Mouse (Mus musculus) forebrain, embryonic 10.5 days (tissue): ENCODE measurements around the gene Pcsk7. TPM values are rescaled to one million over a fixed set of nuclear protein-coding genes. Genes with fewer than 3 reads are reported as not detected.

ENCODE experiments used
- DNase-seq: peaks from one replicate; pipeline ENCODE4 v3.0.0-alpha.2; 2017; ENCODE audit warnings: low spot score; ENCODE audit errors: extremely low spot score
- H3K27ac ChIP-seq: fragments of 300-500 bp; sonication (generic); 2 replicates; pipeline ENCODE4 v1.5.1; 2016; ENCODE audit warnings: mild to moderate bottlenecking
- H3K27me3 ChIP-seq: fragments of 300-500 bp; sonication (generic); 2 replicates; pipeline ENCODE4 v1.6.1; 2016; ENCODE audit warnings: mild to moderate bottlenecking; ENCODE audit not compliant: poor library complexity, severe bottlenecking
- H3K36me3 ChIP-seq: fragments of 300-500 bp; sonication (generic); replicated peaks from 2 replicates; pipeline ENCODE4 v1.6.1; 2016; ENCODE audit warnings: mild to moderate bottlenecking, moderate library complexity
- H3K4me1 ChIP-seq: fragments of 300-500 bp; sonication (generic); 2 replicates; pipeline ENCODE4 v1.6.1; 2016
- H3K4me3 ChIP-seq: fragments of 300-500 bp; sonication (generic); 2 replicates; pipeline ENCODE4 v1.5.1; 2016; ENCODE audit warnings: mild to moderate bottlenecking, moderate library complexity
- H3K9me3 ChIP-seq: fragments of 300-500 bp; sonication (generic); 2 replicates; pipeline ENCODE4 v1.6.1; 2016; ENCODE audit warnings: mild to moderate bottlenecking, moderate library complexity
- WGBS: fragments of 180-500 bp; shearing (Covaris S2); methylation state at CpG from one replicate; pipeline ENCODE4 v1.1.7; 2016; 5-methylcytosine and 5-hydroxymethylcytosine counted together
- polyA plus RNA-seq: library from polyadenylated mRNA; unstranded; fragments of >200 nt; fragmentation: Nextera tagmentation; extraction: Ambion mirVana; gene quantifications from 2 replicates; pipeline ENCODE4 v1.2.1, GENCODE M21; 2016

The Pcsk7 gene
- polyA plus RNA-seq, 1 experiment from 2014 or later = 17.8 TPM

DNA sequence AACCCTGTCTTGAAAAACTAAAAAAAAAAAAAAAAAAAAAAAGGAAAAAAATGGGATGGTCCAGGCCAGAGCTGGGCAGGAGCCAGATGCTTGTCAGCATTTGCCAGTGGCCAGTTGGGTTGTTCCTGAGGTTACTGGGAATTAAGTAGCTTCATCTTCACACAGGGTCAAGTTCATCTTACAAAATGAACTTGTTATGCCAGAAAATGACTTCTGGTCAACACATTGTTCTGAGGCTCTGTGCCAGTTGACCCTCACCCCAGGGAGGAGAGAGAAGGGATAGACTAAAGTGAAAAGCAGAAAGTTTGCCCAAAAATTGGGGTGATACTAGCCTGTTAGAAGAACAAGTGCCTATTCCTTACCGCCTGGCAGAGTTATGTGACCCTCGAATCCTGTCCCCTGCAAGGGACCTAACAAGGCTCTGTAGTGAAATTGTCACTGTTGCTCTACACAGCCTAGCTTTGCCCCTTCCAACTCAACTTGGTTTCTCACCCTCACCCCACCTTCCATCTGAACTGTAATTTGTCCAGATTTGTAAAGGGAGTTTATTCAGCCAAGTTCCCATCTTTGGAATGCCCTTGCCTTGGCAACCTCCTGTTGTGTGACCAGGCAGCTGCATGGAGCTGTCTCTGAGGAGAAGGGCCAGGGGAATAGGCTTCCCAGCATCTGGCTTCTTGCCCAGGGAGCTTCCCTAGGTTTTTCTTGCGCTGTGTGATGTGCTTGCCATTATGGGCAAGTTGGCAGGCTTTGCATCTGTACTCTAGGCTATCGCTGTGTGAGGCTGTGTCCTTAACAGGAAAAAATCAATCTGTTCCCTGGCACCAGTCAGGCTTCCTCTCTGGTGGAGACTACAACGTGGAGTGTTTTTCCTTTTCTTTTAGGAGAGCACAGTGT, 11.0 kb downstream of the Pcsk7 start:
- Histone ChIP-seq H3K4me1 (no peaks in the 10 kb centered on the region), H3K27ac (no peak overlapping the region), H3K9me3 (no peaks in the 10 kb centered on the region), H3K27me3 (no peaks in the 10 kb centered on the region), H3K4me3 (no peak overlapping the region), H3K36me3 (peaks cover 85% of the 10 kb centered on the region)
- 89% methylated on average over 5 of the region's 5 CpGs for WGBS
- no peak for DNase-seq

DNA sequence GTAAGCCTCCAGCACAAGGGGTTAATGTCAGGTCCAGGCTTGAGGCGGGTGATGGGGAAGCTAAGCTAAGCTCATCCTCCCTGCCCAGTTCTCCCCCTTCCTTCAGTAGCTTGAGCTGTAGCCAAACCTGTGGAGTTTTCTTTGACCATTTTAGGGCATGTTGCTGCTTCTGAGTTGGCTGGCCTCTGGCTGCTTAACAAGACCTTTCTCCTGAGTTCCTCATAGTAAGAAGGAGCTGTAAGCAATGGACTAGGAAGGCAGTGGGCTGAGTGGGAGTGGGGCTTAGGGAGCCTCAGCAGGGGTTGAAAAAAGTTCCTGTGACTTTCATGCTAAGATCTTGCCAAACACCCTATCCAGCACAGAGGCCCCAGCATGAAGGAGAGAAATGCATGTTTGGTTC, 13.6 kb downstream of the Pcsk7 start:
- H3K4me1 ChIP-seq = no peaks in the 10 kb centered on the region
- 59% methylated on average over 1 of the region's 1 CpGs for WGBS
- no peak overlapping the region for H3K4me3 ChIP-seq
- no peak overlapping the region for H3K27ac ChIP-seq
- no peak for DNase-seq
- no peaks in the 10 kb centered on the region for H3K9me3 ChIP-seq
- H3K27me3 ChIP-seq = no peaks in the 10 kb centered on the region
- H3K36me3 ChIP-seq = peaks cover 65% of the 10 kb centered on the region

DNA sequence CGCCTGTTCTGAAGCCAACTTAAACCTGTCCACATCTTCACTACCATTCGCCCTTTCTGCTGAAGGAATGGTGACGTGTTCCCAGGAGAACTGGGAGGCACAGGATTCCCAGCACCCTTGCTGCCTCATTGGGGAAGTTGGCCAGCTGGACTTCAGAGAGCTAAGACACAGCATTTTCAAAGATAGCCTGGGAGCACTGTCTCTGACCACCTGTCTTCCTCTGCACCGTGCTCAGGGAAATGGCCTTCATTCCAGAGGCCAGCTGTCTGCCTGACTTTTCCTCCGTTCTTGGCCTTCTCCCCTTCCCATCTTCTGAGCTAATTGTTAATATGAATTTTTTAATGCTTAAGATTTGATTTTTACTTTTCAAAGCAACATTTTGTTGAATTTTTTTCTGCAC, 23.0 kb downstream of the Pcsk7 start:
- DNase-seq = no peak
- H3K27me3 ChIP-seq = no peaks in the 10 kb centered on the region
- H3K9me3 ChIP-seq = no peaks in the 10 kb centered on the region
- H3K36me3 ChIP-seq = peaks cover 59% of the 10 kb centered on the region
- no peaks in the 10 kb centered on the region for H3K4me1 ChIP-seq
- H3K4me3 ChIP-seq = no peak overlapping the region
- WGBS = 88% methylated on average over 5 of the region's 5 CpGs
- no peak overlapping the region for H3K27ac ChIP-seq

DNA sequence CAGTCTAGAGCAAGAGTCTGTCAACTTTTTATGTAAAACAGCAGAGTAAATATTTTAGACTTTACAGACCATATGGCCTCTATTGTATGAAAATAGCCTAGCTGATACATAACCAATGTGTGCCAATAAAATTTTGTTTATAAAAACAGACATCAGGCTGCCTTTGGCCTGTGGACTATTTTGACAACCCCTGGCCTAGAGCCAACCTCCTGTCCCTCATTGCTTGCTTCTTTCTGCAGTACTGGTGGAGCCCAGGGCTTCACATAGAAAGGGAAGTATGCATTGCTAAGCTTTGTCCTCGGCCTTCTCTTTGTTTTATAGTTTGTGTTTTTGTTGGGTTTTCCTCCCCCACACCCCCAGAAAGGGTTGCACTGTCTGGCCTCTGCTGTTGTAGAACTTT, 25.7 kb downstream of the Pcsk7 start:
- WGBS = 70% methylated on average over 1 of the region's 1 CpGs
- no peak for DNase-seq
- no peak overlapping the region for H3K27ac ChIP-seq

DNA sequence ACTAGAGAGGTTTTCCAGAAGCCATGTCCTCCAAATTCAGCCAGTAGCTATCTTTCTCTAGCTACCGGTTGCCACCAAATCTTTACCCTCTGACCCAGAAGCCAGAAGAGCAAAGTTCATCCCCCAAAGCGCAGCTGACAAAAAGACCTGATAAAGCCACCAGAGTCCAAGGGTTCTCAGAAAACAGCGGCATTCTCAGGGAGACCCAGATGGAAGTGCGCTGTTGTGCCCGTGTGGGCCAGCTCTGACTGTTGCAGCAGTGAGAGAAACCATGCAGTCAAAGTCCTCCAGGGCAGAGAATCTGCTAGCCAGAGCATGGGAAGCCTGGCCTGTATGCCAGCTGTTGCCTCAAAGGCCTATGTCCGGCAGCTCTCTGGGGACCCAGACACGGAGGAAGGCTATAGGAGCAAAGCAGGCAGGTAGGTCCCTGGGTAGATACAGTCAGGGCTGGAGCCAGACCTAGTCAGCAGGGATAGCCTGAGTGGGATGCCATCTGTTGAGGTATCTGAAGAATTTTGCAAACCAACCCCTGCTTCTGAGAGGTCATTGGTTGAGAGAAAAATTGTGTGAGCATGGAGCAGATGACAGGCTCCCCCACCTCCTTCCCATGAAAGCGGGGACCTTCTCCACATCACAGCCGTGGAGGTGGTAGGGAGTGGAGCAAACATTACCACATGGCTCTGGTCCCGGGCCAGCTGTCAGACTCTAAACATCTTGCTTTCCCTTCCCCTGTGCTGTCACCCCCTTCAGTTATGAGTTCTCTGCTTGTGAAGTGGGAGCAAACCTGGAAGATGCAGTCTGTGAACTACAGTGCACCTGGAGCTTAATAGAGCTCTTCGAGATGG, 26.5 kb downstream of the Pcsk7 start:
- H3K4me3 ChIP-seq = no peak overlapping the region
- no peak overlapping the region for H3K27ac ChIP-seq
- H3K27me3 ChIP-seq = peaks cover 14% of the 10 kb centered on the region
- 85% methylated on average over 11 of the region's 11 CpGs for WGBS
- no peak for DNase-seq
- no peaks in the 10 kb centered on the region for H3K9me3 ChIP-seq
- peaks cover 13% of the 10 kb centered on the region for H3K4me1 ChIP-seq
- peaks cover 37% of the 10 kb centered on the region for H3K36me3 ChIP-seq

More for the DNA sequence above, 25.7 kb downstream of the Pcsk7 start:
- peaks cover 14% of the 10 kb centered on the region for H3K27me3 ChIP-seq
- H3K4me1 ChIP-seq = peaks cover 13% of the 10 kb centered on the region
- no peak overlapping the region for H3K4me3 ChIP-seq
- no peaks in the 10 kb centered on the region for H3K9me3 ChIP-seq
- H3K36me3 ChIP-seq = peaks cover 43% of the 10 kb centered on the region

DNA sequence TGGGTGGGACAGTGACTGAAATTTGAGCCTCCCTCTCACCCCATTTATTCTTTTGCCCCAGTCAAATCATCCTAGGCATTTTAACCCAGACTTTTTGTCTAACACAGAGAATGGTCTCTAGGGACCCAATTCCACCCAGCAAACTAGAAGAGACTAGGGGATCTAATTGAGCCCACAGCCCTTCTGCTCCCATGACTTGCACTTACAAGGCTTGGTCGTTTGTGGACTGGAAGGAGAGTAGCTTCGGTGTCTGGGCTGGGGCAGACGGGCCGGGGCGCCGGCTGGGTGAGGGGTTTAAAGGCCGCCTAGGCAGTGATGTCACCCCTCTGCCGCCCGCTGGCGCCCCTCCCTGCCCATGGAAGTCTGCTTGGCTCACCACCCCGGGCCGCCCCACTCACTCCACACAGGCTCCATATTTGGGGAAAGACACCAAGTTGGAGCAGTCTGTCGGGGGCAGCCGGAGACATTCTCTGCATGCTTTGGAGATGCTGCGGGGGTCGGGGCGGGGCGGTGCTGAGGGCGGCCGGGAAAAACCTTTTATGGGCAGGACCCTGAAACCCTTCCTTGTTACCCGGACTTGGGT, 29.4 kb downstream of the Pcsk7 start, which contains the start of gene Tagln:
TSS of gene Tagln (minus strand) at position 431 of the 583 bp plus-strand sequence.
- Histone ChIP-seq H3K27me3 (peaks cover 14% of the 10 kb centered on the region), H3K4me3 (peak within 1 kb of the TSS; percentile 36), H3K36me3 (peaks cover 35% of the 10 kb centered on the region), H3K27ac (peak within 1 kb of the TSS; percentile 67), H3K9me3 (no peaks in the 10 kb centered on the region), H3K4me1 (peaks cover 13% of the 10 kb centered on the region)
- 8% methylated on average over 21 of the region's 21 CpGs for WGBS
- DNase-seq = peak; percentile 23

DNA sequence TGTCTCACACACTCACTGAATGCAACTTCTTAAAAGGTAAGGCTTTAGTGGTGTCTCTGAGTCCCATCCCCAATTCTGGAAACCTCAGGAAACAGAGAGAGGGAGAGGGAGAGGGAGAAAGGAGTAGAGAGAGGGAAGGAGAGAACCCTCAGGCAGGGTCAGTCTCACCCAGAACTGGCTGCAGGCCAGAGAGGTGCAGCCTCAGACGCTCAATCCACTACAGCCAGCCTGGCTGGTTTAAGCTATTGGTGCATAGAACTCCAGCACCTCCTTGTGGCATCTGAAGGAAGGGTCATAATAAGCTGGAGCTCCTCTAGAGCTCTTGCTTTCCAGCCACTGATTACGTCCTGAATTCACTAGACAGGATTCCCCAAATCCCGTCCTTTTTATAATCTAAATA, 30.6 kb downstream of the Pcsk7 start:
- H3K36me3 ChIP-seq = peaks cover 37% of the 10 kb centered on the region
- WGBS = 26% methylated on average over 3 of the region's 3 CpGs
- H3K27ac ChIP-seq = no peak overlapping the region; the same call in 1 of the 2 replicates
- peaks cover 18% of the 10 kb centered on the region for H3K4me1 ChIP-seq
- H3K4me3 ChIP-seq = no peak overlapping the region
- peak; percentile 49 for DNase-seq
- no peaks in the 10 kb centered on the region for H3K9me3 ChIP-seq
- H3K27me3 ChIP-seq = peaks cover 14% of the 10 kb centered on the region

DNA sequence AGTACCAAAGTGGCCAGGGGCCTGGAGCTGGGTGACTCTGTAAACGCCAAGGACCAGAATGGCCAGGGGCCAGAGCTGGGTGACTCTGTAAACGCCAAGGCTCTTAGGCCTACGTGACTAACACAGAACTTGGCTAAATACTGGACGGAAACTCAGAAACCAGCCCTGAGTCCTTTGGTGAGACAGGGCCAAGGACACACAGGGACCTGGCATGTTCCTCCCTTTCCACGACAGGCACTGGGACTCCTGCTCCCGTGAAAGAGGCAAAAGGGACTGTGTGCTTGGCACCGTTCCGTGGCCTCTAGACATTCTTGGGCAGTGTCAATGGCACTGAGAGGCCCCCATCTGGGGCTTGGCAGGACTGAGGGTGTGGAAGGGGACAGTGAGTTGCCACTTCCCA, 31.8 kb downstream of the Pcsk7 start:
- H3K9me3 ChIP-seq = no peaks in the 10 kb centered on the region
- H3K27me3 ChIP-seq = peaks cover 14% of the 10 kb centered on the region
- H3K27ac ChIP-seq = no peak overlapping the region
- peaks cover 18% of the 10 kb centered on the region for H3K4me1 ChIP-seq
- no peak for DNase-seq
- peaks cover 49% of the 10 kb centered on the region for H3K36me3 ChIP-seq
- no peak overlapping the region for H3K4me3 ChIP-seq
- 94% methylated on average over 8 of the region's 8 CpGs for WGBS

DNA sequence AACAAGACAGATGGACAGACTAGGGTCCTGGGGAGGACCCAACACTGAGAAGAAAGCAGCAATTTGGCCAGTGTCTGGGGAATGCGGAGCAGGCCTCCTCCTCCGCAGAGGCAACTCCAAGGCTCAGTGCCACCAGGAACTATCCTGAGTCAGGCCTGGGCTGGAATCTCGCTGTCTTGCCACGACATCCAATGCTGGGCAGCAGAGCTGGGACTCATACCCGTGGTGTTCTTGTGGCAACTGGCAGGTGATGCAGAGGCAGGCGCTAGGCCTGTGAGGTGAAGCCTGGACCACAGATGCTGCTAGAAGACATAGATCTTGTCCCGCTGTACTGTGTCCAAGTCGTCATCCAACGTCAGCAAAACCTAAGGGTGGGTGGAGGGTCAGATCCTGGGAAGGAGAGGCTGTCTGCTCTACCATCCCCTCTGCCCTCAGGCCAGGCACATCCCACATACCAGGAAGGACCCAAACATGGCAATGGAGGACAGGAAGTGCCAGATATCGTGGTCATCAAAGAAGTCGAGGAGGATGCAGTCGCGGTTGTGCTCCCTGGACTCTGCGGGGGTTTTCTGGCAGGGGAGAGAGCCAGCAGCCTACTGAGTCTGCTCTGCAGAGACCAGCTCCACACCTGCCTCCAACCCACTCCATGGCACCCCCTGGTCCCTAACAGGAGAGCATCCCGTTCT, 32.8 kb downstream of the Pcsk7 start:
- H3K9me3 ChIP-seq = no peaks in the 10 kb centered on the region
- 90% methylated on average over 15 of the region's 15 CpGs for WGBS
- H3K36me3 ChIP-seq = peaks cover 59% of the 10 kb centered on the region
- H3K4me3 ChIP-seq = no peak overlapping the region
- peaks cover 18% of the 10 kb centered on the region for H3K4me1 ChIP-seq
- peaks cover 14% of the 10 kb centered on the region for H3K27me3 ChIP-seq
- DNase-seq = no peak
- H3K27ac ChIP-seq = no peak overlapping the region

DNA sequence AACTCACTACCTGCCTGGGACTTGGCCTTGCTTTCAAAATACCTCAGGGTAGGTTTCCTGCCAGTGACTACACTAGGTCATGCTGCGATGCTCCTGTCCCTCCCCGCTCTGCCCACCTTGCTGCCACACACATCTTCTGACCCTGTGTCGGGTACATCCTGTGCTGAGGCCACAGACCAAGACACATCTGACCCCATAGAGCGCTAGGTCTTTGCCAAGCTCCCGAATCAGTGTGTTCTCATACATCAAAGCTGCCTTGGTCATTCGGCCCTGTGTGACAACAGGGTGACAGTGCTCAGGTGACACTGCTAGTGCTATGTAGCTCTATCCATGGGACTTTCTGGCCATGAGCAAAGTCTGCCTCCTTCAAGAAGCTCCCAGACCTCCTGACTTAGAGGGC, 33.5 kb downstream of the Pcsk7 start:
- Histone ChIP-seq H3K27me3 (peaks cover 14% of the 10 kb centered on the region), H3K27ac (no peak overlapping the region), H3K36me3 (peaks cover 66% of the 10 kb centered on the region), H3K4me3 (no peak overlapping the region), H3K4me1 (peaks cover 18% of the 10 kb centered on the region), H3K9me3 (no peaks in the 10 kb centered on the region)
- DNase-seq = no peak
- WGBS = 92% methylated on average over 6 of the region's 6 CpGs

DNA sequence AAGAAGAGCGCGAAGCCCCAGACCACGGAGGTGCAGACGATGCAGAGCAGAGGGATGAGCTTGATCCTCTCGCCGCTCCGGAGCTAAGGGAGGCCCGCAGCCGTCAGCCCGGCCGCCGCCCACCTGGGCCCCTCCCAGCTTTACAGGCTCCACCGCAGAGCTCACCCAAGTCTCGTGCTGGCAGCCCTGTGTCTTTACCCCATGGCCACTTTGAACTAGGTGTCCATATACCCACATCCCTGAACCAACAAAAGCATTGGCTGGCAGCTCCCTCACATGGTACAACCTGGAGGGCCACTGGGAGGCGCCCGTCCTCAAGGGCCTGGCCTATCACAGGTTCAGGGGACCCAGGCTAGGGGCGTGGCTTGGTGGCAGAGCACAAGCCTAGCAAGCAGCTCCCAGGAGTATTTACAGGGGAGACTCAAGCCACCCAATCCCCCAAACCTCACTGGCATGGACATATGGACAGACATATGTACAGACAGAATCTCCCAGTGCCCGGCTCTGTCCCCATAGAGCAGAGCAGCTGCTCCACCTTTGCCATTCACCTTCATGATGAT, 35.1 kb downstream of the Pcsk7 start:
- no peak for DNase-seq
- peaks cover 83% of the 10 kb centered on the region for H3K36me3 ChIP-seq

DNA sequence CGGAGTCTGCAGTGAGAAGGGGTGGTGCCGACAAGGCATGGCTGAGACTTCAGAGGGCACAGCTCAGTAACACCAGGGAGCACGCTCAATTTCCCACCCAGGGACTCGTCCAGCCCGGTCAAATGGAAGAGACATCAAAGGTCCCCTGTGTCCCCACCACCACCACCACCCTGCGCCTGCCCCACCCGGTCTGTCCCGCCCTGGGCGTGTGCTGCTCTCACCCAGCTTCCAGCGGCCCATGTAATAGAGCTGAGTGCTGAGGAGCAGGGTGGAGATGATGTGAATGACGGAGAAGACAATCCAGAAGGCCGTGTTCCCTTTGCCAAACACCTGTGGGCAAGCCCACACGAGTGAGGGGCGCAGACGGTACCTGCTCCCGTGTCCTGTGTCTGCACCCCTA, 36.2 kb downstream of the Pcsk7 start:
- no peaks in the 10 kb centered on the region for H3K9me3 ChIP-seq
- peaks cover 5% of the 10 kb centered on the region; the same call in 1 of the 2 replicates for H3K4me1 ChIP-seq
- DNase-seq = no peak
- peaks cover 92% of the 10 kb centered on the region for H3K36me3 ChIP-seq
- H3K4me3 ChIP-seq = no peak overlapping the region
- H3K27ac ChIP-seq = no peak overlapping the region
- no peaks in the 10 kb centered on the region for H3K27me3 ChIP-seq
- WGBS = 92% methylated on average over 16 of the region's 16 CpGs

More for the DNA sequence above, 35.1 kb downstream of the Pcsk7 start:
- 60% methylated on average over 18 of the region's 18 CpGs for whole genome bisulfite sequencing
- Histone ChIP-seq H3K4me1 (peaks cover 6% of the 10 kb centered on the region), H3K4me3 (no peak overlapping the region), H3K9me3 (no peaks in the 10 kb centered on the region), H3K27ac (no peak overlapping the region), H3K27me3 (peaks cover under 1% of the 10 kb centered on the region; the same call in 1 of the 2 replicates)
